Mouse (Mus musculus): ENCODE measurements around the gene Slc39a5. TPM values are rescaled to one million over a fixed set of nuclear protein-coding genes. Genes with fewer than 3 reads are reported as not detected.

Gene Slc39a5
- polyA plus RNA-seq (2012; rRNA removed) = 0.42 TPM in 1 of 2 replicates, not detected in the other

GRCm38 (mm10) chr10:128401056-128401455 is at the start of gene Slc39a5:
Gene Slc39a5, minus strand, starts transcription at chr10:128401229.
- Histone ChIP-seq H3K4me1 (ENCODE audit: control insufficient read depth, insufficient read depth, low read length) (no peaks in the 10 kb centered on the region), H3K4me3 (replicated peaks; ENCODE audit: extremely low read depth, low read depth, low read length) (no peak within 1 kb of the TSS)
- WGBS = 30% methylated on average over 2 of the region's 2 CpGs
- no peak for TF ChIP-seq POLR2A (IDR thresholded peaks at IDR 0.05; ENCODE audit: borderline replicate concordance, extremely low read depth, low read depth, low read length)
- TF ChIP-seq CTCF (IDR thresholded peaks at IDR 0.05; ENCODE audit: insufficient read depth, low read length) = no peak
- DNase-seq = no peak

- no peak for DNase-seq
- Histone ChIP-seq H3K4me1 (ENCODE audit: control insufficient read depth, insufficient read depth, low read length) (no peaks in the 10 kb centered on the region), H3K4me3 (replicated peaks; ENCODE audit: extremely low read depth, low read depth, low read length) (no peak overlapping the region)
- WGBS = 42% methylated on average over 4 of the region's 4 CpGs
- TF ChIP-seq CTCF (IDR thresholded peaks at IDR 0.05; ENCODE audit: insufficient read depth, low read length) = no peak
- no peak for TF ChIP-seq POLR2A (IDR thresholded peaks at IDR 0.05; ENCODE audit: borderline replicate concordance, extremely low read depth, low read depth, low read length)
These were observed 44.4 kb upstream of the Slc39a5 start for GRCm38 (mm10) chr10:128445407-128445806.

- TF ChIP-seq CTCF (IDR thresholded peaks at IDR 0.05; ENCODE audit: insufficient read depth, low read length) (no peak), POLR2A (IDR thresholded peaks at IDR 0.05; ENCODE audit: borderline replicate concordance, extremely low read depth, low read depth, low read length) (no peak)
- no peak for DNase-seq
- Histone ChIP-seq H3K4me3 (replicated peaks; ENCODE audit: extremely low read depth, low read depth, low read length) (no peak overlapping the region), H3K4me1 (ENCODE audit: control insufficient read depth, insufficient read depth, low read length) (peaks cover 3% of the 10 kb centered on the region)
- WGBS = 50% methylated on average over 6 of the region's 6 CpGs
These were observed 43.3 kb upstream of the Slc39a5 start for GRCm38 (mm10) chr10:128444354-128444753.

DNA sequence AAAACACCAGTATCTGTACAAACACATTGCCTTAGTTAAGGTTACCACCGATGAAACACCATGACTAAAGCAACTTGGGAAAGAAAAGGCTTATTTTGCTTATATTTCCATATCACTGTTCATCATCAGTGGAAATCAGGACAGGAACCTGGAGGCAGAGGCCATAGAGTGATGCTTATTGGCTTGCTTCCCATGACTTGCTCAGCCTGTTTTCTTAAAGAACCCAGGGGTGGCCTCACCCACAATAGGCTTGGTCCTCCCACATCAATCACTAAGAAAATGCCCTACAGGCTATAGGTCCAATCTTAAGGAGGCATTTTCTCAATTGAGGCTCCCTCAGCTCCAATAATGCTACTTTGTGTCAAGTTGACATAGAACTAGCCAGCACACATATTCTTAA is 41.7 kb upstream of the Slc39a5 start:
- Histone ChIP-seq H3K4me1 (ENCODE audit: control insufficient read depth, insufficient read depth, low read length) (peaks cover 9% of the 10 kb centered on the region), H3K4me3 (replicated peaks; ENCODE audit: extremely low read depth, low read depth, low read length) (no peak overlapping the region)
- no peak for TF ChIP-seq POLR2A (IDR thresholded peaks at IDR 0.05; ENCODE audit: borderline replicate concordance, extremely low read depth, low read depth, low read length)
- no peak for TF ChIP-seq CTCF (IDR thresholded peaks at IDR 0.05; ENCODE audit: insufficient read depth, low read length)
- 84% methylated on average over 1 of the region's 1 CpGs for WGBS
- DNase-seq = no peak

DNA sequence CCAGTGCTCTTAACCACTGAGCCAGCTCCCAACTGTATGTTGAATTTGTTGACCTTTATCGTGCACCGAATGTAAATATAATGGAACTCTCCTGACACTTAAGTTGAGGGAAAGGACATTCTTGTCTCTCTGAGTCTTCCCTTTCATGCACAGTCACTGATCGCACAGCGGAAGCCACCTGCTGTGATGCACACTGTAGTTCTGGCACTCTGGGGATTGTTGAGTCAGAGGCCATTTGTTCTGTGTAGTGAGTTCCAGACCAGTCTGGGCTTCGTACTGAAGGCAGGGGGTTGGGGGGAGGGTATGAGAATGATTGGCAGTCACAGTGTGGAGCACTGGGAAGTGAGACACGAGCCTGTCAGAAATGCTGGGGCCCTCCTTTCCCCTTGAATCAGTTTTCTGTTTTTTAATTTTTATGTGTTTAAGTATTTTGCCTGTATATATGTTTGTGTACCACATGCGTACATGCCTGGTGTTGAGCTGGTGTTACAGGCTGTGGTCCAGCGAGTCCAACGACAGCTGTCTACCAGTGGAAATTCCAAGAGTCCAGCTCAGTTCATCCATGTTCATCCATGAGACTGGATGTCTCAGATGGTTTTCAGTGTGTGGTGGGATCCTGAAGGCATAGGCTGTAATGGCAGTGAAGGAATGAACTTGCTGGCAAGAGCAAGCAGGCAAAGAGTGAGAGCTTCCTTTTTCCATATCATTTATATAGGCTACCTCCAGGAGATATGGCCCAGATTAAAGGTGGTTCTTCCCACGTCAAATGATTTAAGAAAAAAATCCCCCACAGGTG is 40.5 kb upstream of the Slc39a5 start:
- peaks cover 9% of the 10 kb centered on the region for H3K4me1 ChIP-seq (ENCODE audit: control insufficient read depth, insufficient read depth, low read length)
- no peak for DNase-seq
- 88% methylated on average over 10 of the region's 10 CpGs for WGBS

DNA sequence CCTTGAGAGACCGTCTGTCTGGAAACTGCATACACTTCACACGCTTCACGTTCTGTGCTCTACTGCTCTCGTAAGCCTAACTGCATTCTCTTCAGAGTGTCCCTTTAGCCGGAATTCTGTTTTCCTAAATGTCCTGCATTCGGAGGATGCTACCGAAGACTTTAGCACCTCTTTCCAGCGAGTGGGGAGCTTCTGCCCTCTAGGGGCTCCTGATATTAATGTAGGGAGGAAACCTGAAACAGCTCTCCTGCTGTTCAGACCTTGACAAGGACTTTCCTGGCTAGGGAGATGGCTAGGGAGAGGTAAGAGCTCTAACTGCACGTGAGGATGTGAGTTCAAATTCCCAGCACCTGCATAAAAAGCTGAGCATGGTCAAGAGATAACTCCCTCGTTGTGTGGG is 39.4 kb upstream of the Slc39a5 start:
- DNase-seq = no peak
- 46% methylated on average over 10 of the region's 10 CpGs for WGBS
- no peak overlapping the region for H3K4me3 ChIP-seq (replicated peaks; ENCODE audit: extremely low read depth, low read depth, low read length)
- peaks cover 9% of the 10 kb centered on the region for H3K4me1 ChIP-seq (ENCODE audit: control insufficient read depth, insufficient read depth, low read length)
- TF ChIP-seq POLR2A (IDR thresholded peaks at IDR 0.05; ENCODE audit: borderline replicate concordance, extremely low read depth, low read depth, low read length) (no peak), CTCF (IDR thresholded peaks at IDR 0.05; ENCODE audit: insufficient read depth, low read length) (peak; percentile 54)

More for the DNA sequence above, 40.5 kb upstream of the Slc39a5 start:
- TF ChIP-seq CTCF (IDR thresholded peaks at IDR 0.05; ENCODE audit: insufficient read depth, low read length) = no peak
- TF ChIP-seq POLR2A (IDR thresholded peaks at IDR 0.05; ENCODE audit: borderline replicate concordance, extremely low read depth, low read depth, low read length) = no peak
- H3K4me3 ChIP-seq (replicated peaks; ENCODE audit: extremely low read depth, low read depth, low read length) = no peak overlapping the region

- DNase-seq = no peak
- WGBS = 41% methylated on average over 10 of the region's 10 CpGs
These were observed 37.7 kb upstream of the Slc39a5 start for GRCm38 (mm10) chr10:128438675-128439279.

DNA sequence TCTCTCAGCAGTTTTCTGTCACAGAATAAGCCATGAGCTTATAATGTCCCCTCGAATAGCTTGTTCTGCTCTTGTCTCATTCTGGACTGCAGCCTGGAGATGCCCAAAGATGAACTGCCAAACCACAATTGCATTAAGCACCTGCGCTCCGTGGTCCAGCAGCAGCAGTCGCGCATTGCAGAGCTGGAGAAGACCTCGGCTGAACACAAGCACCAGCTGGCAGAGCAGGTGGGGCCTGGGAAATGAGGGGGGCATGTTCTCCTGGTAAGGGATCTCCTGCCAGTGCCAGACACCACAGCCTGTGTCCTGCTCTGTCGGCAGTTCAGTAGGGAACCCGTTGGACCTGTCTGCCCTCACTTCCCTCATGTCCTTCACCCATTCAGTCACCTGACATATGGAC is 35.3 kb upstream of the Slc39a5 start:
- no peak for TF ChIP-seq POLR2A (IDR thresholded peaks at IDR 0.05; ENCODE audit: borderline replicate concordance, extremely low read depth, low read depth, low read length)
- no peak for TF ChIP-seq CTCF (IDR thresholded peaks at IDR 0.05; ENCODE audit: insufficient read depth, low read length)
- Histone ChIP-seq H3K4me3 (replicated peaks; ENCODE audit: extremely low read depth, low read depth, low read length) (no peak overlapping the region), H3K4me1 (ENCODE audit: control insufficient read depth, insufficient read depth, low read length) (peaks cover 11% of the 10 kb centered on the region)
- DNase-seq = no peak
- WGBS = 78% methylated on average over 8 of the region's 8 CpGs

More at GRCm38 (mm10) chr10:128438675-128439279, 37.7 kb upstream of the Slc39a5 start:
- TF ChIP-seq CTCF (IDR thresholded peaks at IDR 0.05; ENCODE audit: insufficient read depth, low read length) (no peak), POLR2A (IDR thresholded peaks at IDR 0.05; ENCODE audit: borderline replicate concordance, extremely low read depth, low read depth, low read length) (no peak)
- Histone ChIP-seq H3K4me3 (replicated peaks; ENCODE audit: extremely low read depth, low read depth, low read length) (no peak overlapping the region), H3K4me1 (ENCODE audit: control insufficient read depth, insufficient read depth, low read length) (peaks cover 11% of the 10 kb centered on the region)

DNA sequence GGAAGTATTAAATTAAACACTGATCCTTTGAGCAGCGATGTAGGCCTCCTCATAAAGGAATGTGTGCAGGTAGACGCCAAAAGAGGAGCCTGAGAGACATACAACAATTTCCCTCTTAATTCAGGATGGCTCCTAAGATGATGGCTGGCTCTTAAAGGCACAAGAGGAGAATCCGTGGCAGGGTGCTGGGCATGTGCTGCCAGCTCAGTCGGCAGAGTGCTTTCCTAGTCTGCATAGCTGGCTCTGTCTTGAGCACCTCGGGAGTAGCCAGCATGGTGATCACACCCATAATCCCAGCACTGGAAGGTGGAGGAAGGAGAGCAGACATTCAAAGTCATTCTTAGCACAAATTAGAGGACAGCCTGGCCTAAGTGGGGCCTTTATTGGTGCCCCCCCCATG is 34.8 kb upstream of the Slc39a5 start:
- TF ChIP-seq POLR2A (IDR thresholded peaks at IDR 0.05; ENCODE audit: borderline replicate concordance, extremely low read depth, low read depth, low read length) (no peak), CTCF (IDR thresholded peaks at IDR 0.05; ENCODE audit: insufficient read depth, low read length) (no peak)
- WGBS = 47% methylated on average over 5 of the region's 5 CpGs
- no peak for DNase-seq
- H3K4me3 ChIP-seq (replicated peaks; ENCODE audit: extremely low read depth, low read depth, low read length) = no peak overlapping the region
- H3K4me1 ChIP-seq (ENCODE audit: control insufficient read depth, insufficient read depth, low read length) = peaks cover 11% of the 10 kb centered on the region
